Mouse (Mus musculus): Measurements from ENCODE around the gene Adgrb2. TPM values are rescaled to one million over a fixed set of nuclear protein-coding genes. Genes with fewer than 3 reads are reported as not detected.

Gene Adgrb2
- polyA plus RNA-seq, 1 experiment from 2014 or later: 0.70 TPM

DNA sequence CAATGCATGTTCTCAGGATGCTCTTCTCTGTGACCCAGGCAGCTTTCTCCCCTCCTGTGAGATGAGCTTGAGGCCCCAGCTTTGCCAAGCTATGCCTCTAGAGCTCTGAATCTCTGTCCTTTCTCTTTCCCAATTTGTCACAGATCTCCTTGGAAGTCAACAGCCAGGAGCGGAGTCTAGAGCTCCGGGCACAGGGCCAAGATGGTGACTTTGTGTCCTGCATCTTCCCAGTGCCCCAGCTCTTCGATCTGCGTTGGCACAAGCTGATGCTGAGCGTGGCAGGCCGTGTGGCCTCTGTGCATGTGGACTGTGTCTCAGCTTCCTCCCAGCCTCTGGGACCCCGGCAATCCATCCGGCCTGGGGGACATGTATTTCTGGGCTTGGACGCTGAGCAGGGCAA lies 68.4 kb downstream of the Adgrb2 start:
- 92% methylated on average over 9 of the region's 9 CpGs for whole genome bisulfite sequencing

DNA sequence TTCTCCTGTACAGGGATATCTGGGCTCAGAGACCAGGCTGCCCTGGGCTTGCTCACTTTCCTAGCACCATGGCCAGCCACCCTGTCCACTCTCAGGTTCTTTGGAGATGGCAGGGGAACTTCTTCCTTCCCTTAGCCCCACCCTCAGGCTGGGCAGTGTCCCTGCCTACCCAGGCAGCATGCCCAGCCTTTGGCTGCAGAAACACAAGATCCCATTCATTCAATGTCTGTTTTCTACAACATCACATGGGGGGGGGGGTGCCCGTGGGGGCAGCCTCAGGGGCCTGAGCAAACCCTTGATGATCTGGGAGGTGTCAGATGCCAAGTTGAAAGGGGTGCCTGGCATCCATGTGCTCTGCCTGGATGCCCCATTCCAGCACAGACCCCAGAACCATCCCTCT lies 70.1 kb downstream of the Adgrb2 start:
- Histone ChIP-seq H3K4me3 (ENCODE audit: low read depth, low read length) (no peak overlapping the region), H3K27ac (ENCODE audit: low read depth, low read length) (peak overlapping the region; percentile 35; the same call in 1 of the 2 replicates), H3K36me3 (ENCODE audit: control insufficient read depth, insufficient read depth) (peaks cover 3% of the 10 kb centered on the region; the same call in 1 of the 2 replicates), H3K4me1 (replicated peaks; ENCODE audit: control insufficient read depth, insufficient read depth, low read length) (peaks cover 6% of the 10 kb centered on the region; the same call in 1 of the 2 replicates), H3K27me3 (replicated peaks; ENCODE audit: control insufficient read depth, insufficient read depth, low read length) (no peaks in the 10 kb centered on the region), H3K4me2 (replicated peaks; ENCODE audit: low read depth) (no peak overlapping the region), H3K9me3 (ENCODE audit: control insufficient read depth) (no peaks in the 10 kb centered on the region), H3K9ac (ENCODE audit: low read depth, low read length) (no peak overlapping the region)
- no peak for ATAC-seq
- WGBS: 36% methylated on average over 1 of the region's 1 CpGs
- no peak for TF ChIP-seq CTCF (IDR thresholded peaks at IDR 0.05; ENCODE audit: low read depth)

More for the DNA sequence above, 68.4 kb downstream of the Adgrb2 start:
- H3K4me2 ChIP-seq (replicated peaks; ENCODE audit: low read depth): no peak overlapping the region
- no peak overlapping the region for H3K4me3 ChIP-seq (ENCODE audit: low read depth, low read length)
- H3K36me3 ChIP-seq (ENCODE audit: control insufficient read depth, insufficient read depth): no peaks in the 10 kb centered on the region; the same call in 1 of the 2 replicates
- ATAC-seq: no peak
- H3K9ac ChIP-seq (ENCODE audit: low read depth, low read length): no peak overlapping the region
- no peaks in the 10 kb centered on the region for H3K9me3 ChIP-seq (ENCODE audit: control insufficient read depth)
- no peak overlapping the region for H3K27ac ChIP-seq (ENCODE audit: low read depth, low read length)
- peaks cover 6% of the 10 kb centered on the region; the same call in 1 of the 2 replicates for H3K4me1 ChIP-seq (replicated peaks; ENCODE audit: control insufficient read depth, insufficient read depth, low read length)
- H3K27me3 ChIP-seq (replicated peaks; ENCODE audit: control insufficient read depth, insufficient read depth, low read length): no peaks in the 10 kb centered on the region
- TF ChIP-seq CTCF (IDR thresholded peaks at IDR 0.05; ENCODE audit: low read depth): no peak

DNA sequence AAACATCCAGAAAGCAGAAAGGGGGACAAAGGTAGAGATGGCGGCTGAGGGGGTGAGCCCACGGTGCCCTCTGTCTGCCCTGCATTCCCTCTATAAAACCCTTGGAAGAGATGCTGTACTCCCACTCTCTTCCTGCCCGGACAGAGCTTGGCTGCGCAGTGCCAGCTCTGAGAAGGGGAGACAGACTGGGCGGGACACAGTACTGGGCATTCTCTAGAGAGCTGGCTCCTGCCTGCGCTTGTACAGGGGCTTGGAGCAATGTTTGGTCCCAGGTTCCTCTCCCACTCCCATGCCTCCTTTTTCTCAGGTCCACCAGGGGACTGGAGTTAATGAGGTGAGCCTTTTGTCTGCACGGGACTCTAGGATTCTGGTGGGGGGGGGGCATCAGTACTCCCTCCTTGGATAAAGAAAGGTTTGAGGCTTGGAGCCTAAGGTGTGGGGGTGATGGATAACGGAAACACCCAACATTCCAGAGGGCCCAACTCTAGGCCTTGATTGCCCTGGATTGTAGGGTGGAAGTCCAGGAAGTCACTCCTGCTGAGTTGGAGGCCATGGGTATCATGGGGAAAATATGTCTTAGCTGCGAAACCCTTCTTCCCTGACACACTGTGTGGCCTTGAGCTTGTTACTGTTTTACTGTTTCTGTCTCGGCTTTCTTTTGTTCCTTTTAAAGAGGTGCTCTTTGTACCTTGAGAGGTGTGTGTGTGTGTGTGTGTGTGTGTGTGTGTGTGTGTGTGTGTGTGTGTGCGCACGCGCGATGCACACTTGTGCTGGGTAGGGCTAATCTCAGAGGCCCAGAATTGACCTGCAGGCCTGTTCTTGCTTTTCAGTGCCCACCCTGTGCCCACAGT lies 70.7 kb downstream of the Adgrb2 start:
- TF ChIP-seq CTCF (IDR thresholded peaks at IDR 0.05; ENCODE audit: low read depth): no peak
- Histone ChIP-seq H3K27ac (ENCODE audit: low read depth, low read length) (peak overlapping the region; percentile 35; the same call in 1 of the 2 replicates), H3K4me1 (replicated peaks; ENCODE audit: control insufficient read depth, insufficient read depth, low read length) (peaks cover 6% of the 10 kb centered on the region; the same call in 1 of the 2 replicates), H3K9me3 (ENCODE audit: control insufficient read depth) (no peaks in the 10 kb centered on the region), H3K4me3 (ENCODE audit: low read depth, low read length) (no peak overlapping the region), H3K36me3 (ENCODE audit: control insufficient read depth, insufficient read depth) (peaks cover 3% of the 10 kb centered on the region; the same call in 1 of the 2 replicates), H3K27me3 (replicated peaks; ENCODE audit: control insufficient read depth, insufficient read depth, low read length) (no peaks in the 10 kb centered on the region), H3K4me2 (replicated peaks; ENCODE audit: low read depth) (no peak overlapping the region), H3K9ac (ENCODE audit: low read depth, low read length) (no peak overlapping the region)
- ATAC-seq: peak; percentile 75
- 64% methylated on average over 14 of the region's 14 CpGs for WGBS

DNA sequence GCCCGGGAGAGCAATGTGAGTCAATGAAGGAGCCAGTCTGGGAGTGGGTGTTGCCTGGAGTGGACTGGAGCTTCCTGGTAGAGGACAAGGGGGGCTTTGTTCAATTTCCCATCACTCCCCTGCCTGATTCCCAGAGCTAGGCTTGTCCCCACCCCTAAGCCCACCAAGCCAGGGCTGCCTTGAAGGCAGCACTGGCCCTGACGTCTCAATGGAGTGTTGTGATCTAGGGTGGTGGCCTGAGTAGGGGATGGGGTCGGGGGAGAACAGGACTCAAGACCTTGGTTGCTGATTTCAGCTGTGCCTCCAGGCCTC lies 71.3 kb downstream of the Adgrb2 start:
- Histone ChIP-seq H3K4me2 (replicated peaks; ENCODE audit: low read depth) (no peak overlapping the region), H3K36me3 (ENCODE audit: control insufficient read depth, insufficient read depth) (peaks cover 3% of the 10 kb centered on the region; the same call in 1 of the 2 replicates), H3K27ac (ENCODE audit: low read depth, low read length) (no peak overlapping the region; the same call in 1 of the 2 replicates), H3K9me3 (ENCODE audit: control insufficient read depth) (no peaks in the 10 kb centered on the region), H3K27me3 (replicated peaks; ENCODE audit: control insufficient read depth, insufficient read depth, low read length) (no peaks in the 10 kb centered on the region), H3K9ac (ENCODE audit: low read depth, low read length) (no peak overlapping the region), H3K4me1 (replicated peaks; ENCODE audit: control insufficient read depth, insufficient read depth, low read length) (peaks cover 6% of the 10 kb centered on the region; the same call in 1 of the 2 replicates), H3K4me3 (ENCODE audit: low read depth, low read length) (no peak overlapping the region)
- peak; percentile 6; the same call in 1 of the 2 replicates for ATAC-seq
- TF ChIP-seq CTCF (IDR thresholded peaks at IDR 0.05; ENCODE audit: low read depth): no peak
- 43% methylated on average over 3 of the region's 3 CpGs for WGBS

DNA sequence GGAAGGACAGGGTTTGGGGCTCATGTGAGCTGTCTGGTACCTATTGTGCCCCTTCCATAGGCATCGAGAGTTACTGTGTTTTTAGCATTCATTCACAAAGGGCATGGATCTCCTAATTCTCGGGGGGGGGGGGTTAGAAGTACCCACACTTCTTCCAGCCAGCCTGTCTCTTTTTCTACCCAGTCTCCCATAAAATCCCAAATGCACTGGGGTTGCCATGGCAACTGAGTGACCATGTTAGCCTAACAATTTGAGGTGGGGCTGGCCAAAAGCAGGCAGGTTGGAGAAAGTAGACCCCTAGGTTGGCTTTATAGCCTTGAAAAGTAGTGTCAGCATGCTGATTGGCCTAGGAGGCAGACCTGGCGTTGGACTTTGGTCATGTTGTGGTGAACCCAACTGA lies 71.8 kb downstream of the Adgrb2 start:
- Histone ChIP-seq H3K27ac (ENCODE audit: low read depth, low read length) (no peak overlapping the region), H3K4me3 (ENCODE audit: low read depth, low read length) (no peak overlapping the region), H3K4me1 (replicated peaks; ENCODE audit: control insufficient read depth, insufficient read depth, low read length) (peaks cover 6% of the 10 kb centered on the region; the same call in 1 of the 2 replicates), H3K27me3 (replicated peaks; ENCODE audit: control insufficient read depth, insufficient read depth, low read length) (no peaks in the 10 kb centered on the region), H3K9me3 (ENCODE audit: control insufficient read depth) (no peaks in the 10 kb centered on the region), H3K9ac (ENCODE audit: low read depth, low read length) (no peak overlapping the region), H3K36me3 (ENCODE audit: control insufficient read depth, insufficient read depth) (peaks cover 3% of the 10 kb centered on the region; the same call in 1 of the 2 replicates), H3K4me2 (replicated peaks; ENCODE audit: low read depth) (no peak overlapping the region)
- 76% methylated on average over 3 of the region's 3 CpGs for WGBS
- no peak for TF ChIP-seq CTCF (IDR thresholded peaks at IDR 0.05; ENCODE audit: low read depth)
- no peak for ATAC-seq

DNA sequence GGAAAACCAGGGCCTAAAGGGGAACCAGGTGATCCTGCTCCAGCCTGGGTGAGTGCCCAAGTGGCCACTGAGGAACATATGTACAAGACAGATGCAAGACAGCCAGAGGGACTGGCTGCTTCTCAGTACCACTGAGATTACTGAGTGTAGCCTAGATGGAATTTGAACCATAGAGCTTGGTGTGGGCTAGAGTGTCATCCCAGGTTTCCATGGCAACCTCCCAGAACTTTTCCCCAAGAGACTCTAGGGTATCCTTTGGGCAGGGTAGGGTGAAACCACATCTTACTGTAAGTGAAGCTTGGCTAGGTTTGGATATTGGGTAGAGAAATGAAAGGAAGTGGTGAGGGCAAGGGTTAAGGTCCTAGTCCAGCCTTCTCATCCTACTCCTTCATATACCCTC lies 76.3 kb downstream of the Adgrb2 start:
- TF ChIP-seq CTCF (IDR thresholded peaks at IDR 0.05; ENCODE audit: low read depth): no peak
- 0 out of 2 replicates have a peak, but pooled peaks cover 2% of the 10 kb centered on the region for H3K4me1 ChIP-seq (replicated peaks; ENCODE audit: control insufficient read depth, insufficient read depth, low read length)
- peaks cover 3% of the 10 kb centered on the region; the same call in 1 of the 2 replicates for H3K36me3 ChIP-seq (ENCODE audit: control insufficient read depth, insufficient read depth)
- ATAC-seq: no peak
- H3K27me3 ChIP-seq (replicated peaks; ENCODE audit: control insufficient read depth, insufficient read depth, low read length): no peaks in the 10 kb centered on the region
- no peak overlapping the region for H3K27ac ChIP-seq (ENCODE audit: low read depth, low read length)
- no peak overlapping the region for H3K4me2 ChIP-seq (replicated peaks; ENCODE audit: low read depth)
- no peak overlapping the region for H3K4me3 ChIP-seq (ENCODE audit: low read depth, low read length)
- H3K9ac ChIP-seq (ENCODE audit: low read depth, low read length): no peak overlapping the region
- H3K9me3 ChIP-seq (ENCODE audit: control insufficient read depth): no peaks in the 10 kb centered on the region
